Mouse (Mus musculus): Measurements from ENCODE around the gene Ipo8.

- no peak for TF ChIP-seq CTCF (IDR thresholded peaks at IDR 0.05; ENCODE audit: low read depth)
- TF ChIP-seq EP300 (optimal IDR thresholded peaks at IDR 0.05) = no peak
Observed at GRCm38 (mm10) chr6:148771423-148771822, 59.8 kb downstream of the Ipo8 start.

Data from stomach, postnatal 0 days (tissue).